Mouse (Mus musculus): ENCODE data around the gene Acsl6. TPM values are rescaled to one million over a fixed set of nuclear protein-coding genes. Genes with fewer than 3 reads are reported as not detected.
A peak's percentile ranks its signal among the peaks of the same experiment; 100 is the strongest.

Acsl6 gene
- total RNA-seq, 4 experiments from 2014 or later, result 10.1 to 17.7 (median 14.0) TPM

- DNase-seq (ENCODE audit: low spot score), result peak; percentile 21
Measured at GRCm38 (mm10) chr11:54307139-54307816, 3.7 kb downstream of the Acsl6 start.

GRCm38 (mm10) chr11:54310588-54310987, 7.0 kb downstream of the Acsl6 start:
- no peak for DNase-seq (ENCODE audit: low spot score)

GRCm38 (mm10) chr11:54312021-54312420, 8.4 kb downstream of the Acsl6 start:
- peak; percentile 31 for DNase-seq (ENCODE audit: low spot score)

- no peak for DNase-seq (ENCODE audit: low spot score)
Measured at GRCm38 (mm10) chr11:54312603-54313002, 9.0 kb downstream of the Acsl6 start.

- no peak for DNase-seq (ENCODE audit: low spot score)
Measured at GRCm38 (mm10) chr11:54313391-54314360, 10.1 kb downstream of the Acsl6 start.

GRCm38 (mm10) chr11:54314740-54315139, 11.1 kb downstream of the Acsl6 start:
- no peak for DNase-seq (ENCODE audit: low spot score)

GRCm38 (mm10) chr11:54315336-54315735, 11.7 kb downstream of the Acsl6 start:
- DNase-seq (ENCODE audit: low spot score), result no peak

GRCm38 (mm10) chr11:54317361-54317760, 13.8 kb downstream of the Acsl6 start:
- no peak for DNase-seq (ENCODE audit: low spot score)

GRCm38 (mm10) chr11:54317795-54318194, 14.2 kb downstream of the Acsl6 start:
- no peak for DNase-seq (ENCODE audit: low spot score)

- no peak for DNase-seq (ENCODE audit: low spot score)
Measured at GRCm38 (mm10) chr11:54321802-54322532, 18.4 kb downstream of the Acsl6 start.

GRCm38 (mm10) chr11:54331463-54332183, 28.0 kb downstream of the Acsl6 start:
- DNase-seq (ENCODE audit: low spot score), result no peak

GRCm38 (mm10) chr11:54336165-54336707, 32.6 kb downstream of the Acsl6 start:
- DNase-seq (ENCODE audit: low spot score), result no peak

GRCm38 (mm10) chr11:54343703-54344102, 40.1 kb downstream of the Acsl6 start:
- DNase-seq (ENCODE audit: low spot score), result no peak

- no peak for DNase-seq (ENCODE audit: low spot score)
Measured at GRCm38 (mm10) chr11:54351704-54352103, 48.1 kb downstream of the Acsl6 start.

GRCm38 (mm10) chr11:54353121-54353576, 49.6 kb downstream of the Acsl6 start:
- no peak for DNase-seq (ENCODE audit: low spot score)

- no peak for DNase-seq (ENCODE audit: low spot score)
Measured at GRCm38 (mm10) chr11:54354595-54355563, 51.3 kb downstream of the Acsl6 start.

- no peak for DNase-seq (ENCODE audit: low spot score)
Measured at GRCm38 (mm10) chr11:54355564-54355955, 52.0 kb downstream of the Acsl6 start.

- DNase-seq (ENCODE audit: low spot score), result no peak
Measured at GRCm38 (mm10) chr11:54356676-54357075, 53.1 kb downstream of the Acsl6 start.

- no peak for DNase-seq (ENCODE audit: low spot score)
Measured at GRCm38 (mm10) chr11:54372553-54372952, 69.0 kb downstream of the Acsl6 start.

- no peak for DNase-seq (ENCODE audit: low spot score)
Measured at GRCm38 (mm10) chr11:54390386-54390785, 86.8 kb downstream of the Acsl6 start.
